Mouse (Mus musculus) neural tube, embryonic 10.5 days (tissue): ENCODE measurements at regions not wholly inside any gene's neighbourhood (a gene's known extent, or its start where the extent isn't known, plus 50 kb on each side); places are given as distances from the start of the nearest gene placed in this dataset.

Source experiments
- DNase-seq: peaks from one replicate; pipeline ENCODE4 v3.0.0-alpha.2; 2017; ENCODE audit warnings: low spot score; ENCODE audit errors: extremely low spot score

DNA sequence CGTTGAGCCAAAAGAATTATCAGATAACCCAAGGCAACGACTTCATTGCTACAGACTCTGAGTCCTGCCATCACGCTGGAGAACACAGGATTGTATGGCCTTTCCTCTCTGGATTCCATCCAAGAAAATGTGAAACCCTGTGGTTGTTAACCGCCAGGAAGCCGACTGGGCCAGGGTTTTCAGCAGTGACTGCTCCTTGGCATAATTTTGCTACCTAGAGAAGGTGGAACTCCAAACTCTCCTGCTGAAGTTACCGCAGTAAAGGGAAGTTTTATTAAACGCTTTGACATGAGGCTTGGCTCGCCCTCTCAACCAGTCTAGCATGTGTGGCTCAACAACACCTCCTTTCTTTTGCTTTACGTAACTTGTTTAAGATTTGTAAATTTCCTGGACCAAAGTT lies 116.9 kb downstream of the Wif1 start:
- no peak for DNase-seq

DNA sequence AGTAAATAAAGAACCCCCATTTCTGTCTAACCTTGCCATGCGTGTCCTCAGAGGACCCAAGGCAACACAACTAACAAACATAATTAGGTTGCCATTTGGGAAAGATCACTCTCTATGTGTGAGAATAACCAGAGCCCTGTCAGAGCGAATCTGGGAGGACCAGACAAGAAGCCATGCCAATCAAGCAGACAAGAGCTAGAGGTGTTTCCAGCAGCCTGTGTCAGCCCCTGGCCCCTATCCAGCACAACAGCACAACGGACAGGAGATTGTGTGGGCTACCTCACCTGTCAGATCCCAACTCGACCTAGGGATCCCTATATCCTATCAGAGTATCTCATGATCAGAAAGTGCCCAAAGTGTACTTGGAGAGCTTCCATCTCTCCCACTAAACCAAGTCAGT lies 119.9 kb downstream of the Wif1 start:
- no peak for DNase-seq

DNA sequence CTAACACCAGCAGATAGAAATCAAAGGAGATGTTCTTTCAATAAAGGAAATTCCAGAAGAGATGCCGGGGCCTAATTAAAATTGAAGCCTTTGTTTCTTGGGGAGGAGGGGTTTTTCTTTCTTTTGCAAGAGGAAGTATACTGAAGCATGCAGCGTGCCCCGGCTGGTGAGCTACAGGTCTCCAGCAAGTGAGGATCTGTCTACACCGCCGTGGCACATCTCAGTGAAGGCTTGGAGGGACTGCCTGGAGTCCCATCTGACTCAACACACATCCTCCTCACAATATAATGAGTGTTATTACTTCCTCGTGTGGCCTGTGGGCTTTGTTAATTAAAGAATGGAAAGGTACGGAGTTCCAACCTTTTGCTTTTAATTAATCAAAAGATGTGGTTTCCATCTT lies 126.7 kb downstream of the Wif1 start:
- DNase-seq, result no peak

DNA sequence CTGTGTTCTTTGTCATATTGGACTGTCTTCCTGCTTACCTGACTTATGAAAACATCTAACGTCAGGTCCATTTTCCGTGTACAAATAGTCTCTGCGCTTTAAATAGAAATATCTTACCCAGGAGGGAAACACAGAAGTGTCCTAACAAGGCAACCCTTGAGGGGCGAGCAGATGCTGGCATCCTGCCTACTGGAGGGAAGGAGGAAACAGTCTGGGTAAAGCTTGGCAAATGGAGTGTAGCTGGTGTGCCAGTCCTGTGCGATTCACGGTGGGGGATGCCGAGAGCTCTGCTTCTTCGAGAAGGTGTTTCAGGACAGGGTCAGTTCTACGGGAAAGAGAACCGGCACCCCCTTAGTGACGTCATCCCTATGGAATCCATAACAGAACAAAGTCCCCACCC lies 127.4 kb downstream of the Wif1 start:
- no peak for DNase-seq

DNA sequence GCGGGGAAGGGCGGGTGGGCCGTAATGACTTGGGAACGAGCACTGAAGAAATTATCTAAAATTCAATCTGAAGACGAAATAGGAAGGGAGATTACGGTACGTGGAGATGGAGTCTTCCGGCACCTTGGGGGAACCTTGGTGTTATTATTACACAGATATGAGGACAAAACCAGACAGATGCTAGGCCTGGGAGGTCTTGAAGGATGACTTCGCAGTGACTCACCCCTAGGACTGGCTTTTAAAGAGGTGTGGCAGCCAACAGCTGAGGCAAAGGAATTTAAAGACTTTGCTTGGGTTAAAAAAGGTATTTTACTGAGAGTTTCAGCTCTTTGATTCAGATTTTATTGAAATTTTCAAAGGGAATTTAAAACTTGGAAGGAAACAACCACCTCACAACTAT lies 140.3 kb downstream of the Wif1 start:
- no peak for DNase-seq

DNA sequence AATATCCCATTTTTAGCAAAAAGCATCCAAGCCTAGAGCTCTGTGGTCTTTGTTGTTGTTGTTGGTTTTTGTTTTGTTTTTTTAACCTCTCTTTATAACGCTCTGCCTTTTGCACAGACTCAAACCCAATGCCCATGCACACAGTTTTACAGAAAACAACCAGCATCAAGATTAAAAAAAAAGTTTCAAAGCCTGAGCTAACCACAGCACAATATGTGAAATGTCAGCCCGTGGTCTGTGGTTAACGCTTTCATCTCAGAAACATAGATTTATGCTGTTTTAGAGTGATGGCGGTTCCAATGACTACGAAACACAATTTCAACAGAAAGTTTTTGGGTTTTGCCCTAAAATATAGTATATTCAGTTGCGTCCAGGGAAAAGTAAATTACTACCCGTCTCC lies 155.4 kb downstream of the Wif1 start:
- no peak for DNase-seq

DNA sequence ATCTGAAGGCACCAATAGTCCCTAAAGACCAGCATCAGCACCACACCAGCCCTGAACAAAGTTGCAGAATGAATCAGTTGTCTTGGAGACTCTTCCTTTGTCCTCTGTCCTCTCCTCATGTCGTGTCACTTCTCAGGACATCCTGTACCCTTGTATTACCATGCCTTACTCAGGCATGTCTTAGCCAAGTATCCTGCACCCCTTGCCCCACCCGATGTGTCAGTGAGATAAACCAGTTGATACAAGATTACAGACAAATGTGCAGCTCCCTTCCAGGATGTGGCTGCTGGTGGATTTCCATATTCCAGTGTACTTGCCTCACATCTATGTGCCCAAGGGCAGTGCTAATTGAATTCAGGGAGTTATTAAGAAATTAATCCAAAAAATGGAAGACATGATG lies 151.8 kb downstream of the Tbc1d30 start:
- no peak for DNase-seq

DNA sequence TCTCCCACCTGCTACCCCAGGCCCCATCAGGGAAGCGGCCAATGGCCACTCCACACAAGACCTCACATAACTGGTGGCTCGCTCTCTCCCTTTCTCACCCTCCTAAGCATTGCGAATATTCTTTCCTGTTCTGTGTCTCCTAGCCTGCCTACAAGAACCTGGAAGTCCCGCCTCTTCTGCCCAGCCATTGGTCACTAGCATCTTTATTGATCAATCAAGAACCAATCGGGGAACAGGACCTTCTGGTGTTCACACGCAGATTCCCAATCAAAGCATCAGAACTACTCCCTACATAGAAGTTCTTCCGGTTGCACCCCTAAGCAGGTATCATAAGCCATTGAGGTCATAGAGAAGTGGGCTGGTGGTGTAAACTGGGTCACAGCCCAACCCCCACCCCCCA lies 148.5 kb downstream of the Tbc1d30 start:
- no peak for DNase-seq

DNA sequence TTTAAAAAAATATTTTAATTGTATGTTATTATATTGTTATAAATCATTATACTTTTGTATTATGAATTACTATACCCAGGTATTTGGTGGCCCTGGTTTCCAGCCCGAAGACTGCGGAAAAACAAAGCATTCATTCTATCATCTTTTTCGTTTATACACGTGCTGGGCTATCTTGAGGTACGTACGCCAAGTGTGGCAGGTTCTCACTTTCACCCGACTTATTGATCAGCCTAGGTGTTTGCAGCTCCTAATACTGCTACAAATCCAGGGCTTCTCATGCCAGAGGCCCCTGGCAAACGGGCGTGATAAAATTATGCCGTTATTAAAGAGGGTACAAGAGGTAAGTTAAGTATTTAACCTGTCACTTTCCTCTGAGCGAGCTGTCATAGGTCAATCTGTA lies 145.5 kb downstream of the Tbc1d30 start:
- DNase-seq, result no peak

DNA sequence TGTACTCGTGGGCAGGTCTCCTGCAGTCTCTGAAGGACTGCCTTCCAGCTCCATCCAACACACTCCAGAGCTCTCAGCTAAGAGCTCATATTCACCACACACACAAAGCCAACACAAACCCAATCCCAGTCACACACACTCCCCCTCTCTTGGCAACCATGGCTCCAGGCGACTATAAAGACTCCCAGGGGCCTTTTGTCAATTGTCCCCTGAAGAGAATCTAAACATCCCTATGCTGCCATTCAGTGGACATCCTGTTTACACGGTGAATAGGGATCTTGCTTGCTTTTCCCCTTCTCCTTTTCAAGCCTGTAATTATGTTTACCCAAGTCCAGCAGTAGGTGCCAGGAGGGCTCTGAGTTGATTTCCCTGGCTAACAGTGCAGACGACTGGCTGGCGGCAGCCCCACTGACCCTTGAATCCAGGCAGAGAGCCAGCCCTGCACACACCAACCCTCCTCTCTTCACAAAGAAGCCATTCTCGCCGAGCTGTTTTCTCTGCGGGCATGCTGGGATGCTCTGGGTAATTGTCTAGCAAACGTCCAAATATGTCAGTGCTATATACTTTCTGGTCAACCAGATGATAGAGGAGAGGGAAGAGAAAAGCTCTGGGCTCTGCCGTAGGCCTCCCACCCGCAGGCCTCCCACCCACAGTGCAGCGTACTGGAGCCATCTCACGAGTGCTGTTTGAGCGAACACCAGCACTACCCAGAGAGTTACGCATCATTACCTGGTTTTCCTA lies 144.9 kb downstream of the Tbc1d30 start:
- DNase-seq, result peak; percentile 60

DNA sequence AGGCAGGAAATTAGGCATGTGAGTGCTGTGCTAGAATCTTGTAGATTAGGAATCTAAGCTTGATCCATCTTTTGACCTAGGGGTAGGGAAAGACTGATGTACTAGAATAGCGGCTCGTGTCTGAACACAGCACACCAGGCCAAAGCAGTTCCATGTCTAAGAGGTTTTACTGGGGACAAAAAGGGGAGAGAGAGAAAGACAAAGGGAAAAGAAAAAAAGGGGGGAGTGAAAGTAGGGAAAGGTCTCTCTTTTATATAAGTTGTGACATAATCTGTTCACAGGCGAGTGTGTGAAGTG lies 144.4 kb downstream of the Tbc1d30 start:
- DNase-seq, result no peak
